Mouse (Mus musculus) thymus, adult 2 months (tissue): ENCODE data around the gene Pknox2. TPM values are rescaled to one million over a fixed set of nuclear protein-coding genes. Genes with fewer than 3 reads are reported as not detected.

ENCODE experiments used
- DNase-seq: peaks from one replicate; pipeline ENCODE4 v3.0.0; 2021
- H3K27ac ChIP-seq: fragments of 200-500 bp; 2 replicates; pipeline ENCODE4 v1.5.1; 2012; ENCODE audit warnings: low read length, control low read depth; ENCODE audit not compliant: control insufficient read depth, insufficient read depth
- H3K27me3 ChIP-seq: fragments of 200-500 bp; 2 replicates; pipeline ENCODE4 v1.6.1; 2012; ENCODE audit warnings: mild to moderate bottlenecking, low read length, moderate library complexity, mixed read lengths; ENCODE audit not compliant: control insufficient read depth, insufficient read depth
- H3K36me3 ChIP-seq: fragments of 200-500 bp; 2 replicates; pipeline ENCODE4 v1.6.1; 2012; ENCODE audit warnings: mild to moderate bottlenecking, low read length, moderate library complexity; ENCODE audit not compliant: control insufficient read depth, insufficient read depth
- H3K4me1 ChIP-seq: fragments of 200-500 bp; replicated peaks from 2 replicates; pipeline ENCODE4 v1.6.1; 2012; ENCODE audit warnings: low read length; ENCODE audit not compliant: control insufficient read depth, insufficient read depth
- H3K4me3 ChIP-seq: fragments of 200-500 bp; 2 replicates; pipeline ENCODE4 v1.5.1; 2012; ENCODE audit warnings: mild to moderate bottlenecking, low read length, control low read depth, moderate library complexity; ENCODE audit not compliant: control insufficient read depth, insufficient read depth
- CTCF ChIP-seq: fragments of 200-500 bp; IDR thresholded peaks from 2 replicates; pipeline ENCODE4 v1.5.1; 2012; ENCODE audit warnings: mild to moderate bottlenecking, control low read depth, low read length, moderate library complexity, borderline replicate concordance; ENCODE audit not compliant: control insufficient read depth, poor library complexity, insufficient read depth; ENCODE audit errors: extremely low read depth
- POLR2A ChIP-seq: fragments of 200-500 bp; IDR thresholded peaks from 2 replicates; pipeline ENCODE4 v1.6.1; 2012; ENCODE audit warnings: mild to moderate bottlenecking, low read length, control low read depth, moderate library complexity; ENCODE audit not compliant: control insufficient read depth, poor library complexity, insufficient read depth; ENCODE audit errors: extremely low read depth
- WGBS: fragments of 180-500 bp; shearing (Covaris S2); methylation state at CpG from one replicate; pipeline ENCODE4 v1.1.7; 2018; 5-methylcytosine and 5-hydroxymethylcytosine counted together
- polyA plus RNA-seq: library from polyadenylated mRNA; depleted of rRNA; stranded (reverse); fragments of >200 nt; gene quantifications from 2 replicates; pipeline ENCODE4 v1.2.3, GENCODE M21; 2012

The Pknox2 gene
- polyA plus RNA-seq, 1 experiment, result 3.2 TPM

DNA sequence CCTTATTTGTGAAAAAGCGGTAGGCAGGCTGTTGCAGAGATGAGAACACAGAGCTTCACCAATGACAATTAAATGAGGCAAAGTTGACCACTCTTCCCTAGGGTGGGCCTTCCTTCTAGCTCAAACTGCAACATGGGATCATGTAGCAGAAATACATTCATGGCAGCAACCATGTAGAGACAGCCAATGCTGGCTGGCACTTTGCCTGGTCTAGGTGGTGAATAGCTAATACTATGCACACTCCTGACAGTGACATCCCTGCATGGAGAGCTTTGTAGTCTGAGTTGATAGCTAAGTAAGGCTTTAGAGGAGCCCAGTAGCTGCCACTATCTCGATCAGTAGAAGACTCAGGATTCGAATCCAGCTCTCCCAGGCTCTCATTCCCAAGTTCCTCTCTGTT lies 48.6 kb downstream of the Pknox2 start:
- DNase-seq, result no peak
- H3K36me3 ChIP-seq, result no peaks in the 10 kb centered on the region
- TF ChIP-seq POLR2A (no peak), CTCF (no peak)
- no peak overlapping the region for H3K27ac ChIP-seq
- WGBS, result 85% methylated on average over 3 of the region's 3 CpGs
- no peaks in the 10 kb centered on the region for H3K27me3 ChIP-seq
- H3K4me1 ChIP-seq, result no peaks in the 10 kb centered on the region
- no peak overlapping the region for H3K4me3 ChIP-seq

DNA sequence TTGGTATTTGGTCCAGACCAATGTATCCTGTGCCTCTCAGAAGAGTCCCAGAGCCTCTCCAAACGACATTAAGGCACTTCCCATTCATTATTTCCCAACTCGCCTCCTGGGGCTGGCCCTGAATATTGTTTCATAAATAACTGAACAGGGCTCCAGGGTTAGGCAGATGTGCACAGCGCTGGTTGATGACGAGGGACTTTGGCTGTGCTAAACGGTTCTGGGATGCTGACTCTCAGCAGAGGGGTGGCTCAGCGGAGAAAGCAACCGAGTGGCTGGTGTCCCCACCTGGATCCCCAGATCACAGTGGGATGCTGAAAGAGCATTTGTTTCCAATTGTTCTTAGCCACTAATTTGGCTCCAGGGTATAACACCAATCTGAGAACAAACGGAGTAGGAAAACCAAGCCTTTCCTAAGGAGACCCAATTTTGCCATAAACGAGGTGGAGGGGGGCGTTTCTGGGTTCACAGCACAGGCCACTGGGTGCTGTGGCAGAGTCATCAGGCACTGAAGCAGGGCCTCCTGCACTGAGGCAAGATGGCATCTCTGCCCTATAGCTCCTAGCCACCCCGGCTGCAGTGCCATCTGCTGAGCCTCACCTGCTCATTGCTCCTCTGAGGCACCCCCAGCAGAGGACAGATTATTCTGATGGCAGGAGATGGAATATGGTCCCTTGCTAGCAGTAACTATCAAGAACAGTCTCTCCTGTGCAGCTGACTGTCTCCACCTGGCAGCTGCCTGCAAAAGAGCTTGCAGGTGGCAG lies 52.8 kb downstream of the Pknox2 start:
- H3K27me3 ChIP-seq, result no peaks in the 10 kb centered on the region
- H3K27ac ChIP-seq, result no peak overlapping the region
- H3K4me3 ChIP-seq, result no peak overlapping the region
- TF ChIP-seq POLR2A (no peak), CTCF (no peak)
- no peaks in the 10 kb centered on the region for H3K36me3 ChIP-seq
- WGBS, result 79% methylated on average over 11 of the region's 11 CpGs
- DNase-seq, result no peak
- no peaks in the 10 kb centered on the region for H3K4me1 ChIP-seq

DNA sequence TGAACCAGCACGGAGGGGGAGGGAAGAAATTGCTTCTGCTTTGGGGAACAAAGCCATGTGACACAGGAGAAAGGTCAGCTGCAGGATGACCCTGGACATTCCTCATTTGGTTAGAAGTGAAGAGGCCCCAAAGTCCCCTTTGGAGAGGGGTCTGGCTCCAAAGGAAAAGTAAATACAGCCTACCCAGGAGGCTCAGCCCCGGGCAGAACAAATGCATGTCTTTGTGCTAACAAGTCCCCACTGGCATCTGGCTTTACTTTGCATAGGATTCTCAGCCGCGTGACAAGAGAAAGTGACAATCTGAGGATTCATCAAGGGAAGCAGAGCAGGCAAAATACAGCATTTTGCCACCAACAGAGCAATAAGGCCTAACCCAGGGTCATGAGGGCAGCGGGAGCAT lies 54.1 kb downstream of the Pknox2 start:
- WGBS, result 41% methylated on average over 5 of the region's 5 CpGs
- no peak for TF ChIP-seq CTCF
- no peak for TF ChIP-seq POLR2A

DNA sequence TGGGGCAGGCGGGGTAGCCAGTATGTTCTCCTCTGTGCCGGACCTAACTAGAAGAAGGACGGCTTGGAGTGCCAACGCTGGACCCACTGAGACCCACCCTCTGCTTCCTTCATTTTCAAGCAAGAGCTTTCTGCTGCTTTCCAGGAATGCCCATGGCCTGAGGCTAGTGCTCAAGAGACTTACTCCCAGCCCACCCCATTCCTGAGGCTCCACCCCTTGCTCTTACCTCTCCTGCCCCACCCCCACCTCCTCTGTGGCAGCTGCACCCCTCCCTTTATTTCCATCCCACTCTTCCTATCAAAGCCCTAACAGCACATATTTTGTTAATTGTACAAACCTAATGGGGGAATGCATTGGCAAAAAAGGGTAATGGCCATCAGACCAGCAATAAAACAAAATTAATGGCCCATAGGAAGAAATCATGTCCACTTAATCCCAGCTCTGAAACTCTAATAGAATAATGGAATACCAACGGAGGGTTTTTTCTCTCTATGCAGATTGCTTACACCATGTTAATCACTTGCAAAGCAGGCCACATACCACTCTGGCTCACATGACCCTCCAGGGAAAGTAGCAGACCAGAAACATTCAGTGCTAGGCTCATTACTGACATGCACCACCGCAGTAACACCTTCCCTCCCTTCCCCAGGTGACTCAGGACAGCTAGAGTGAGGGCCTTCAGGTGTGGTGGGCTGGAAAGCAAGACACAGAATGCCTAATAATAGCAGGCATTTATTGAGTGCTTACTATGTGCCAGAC lies 57.1 kb downstream of the Pknox2 start:
- no peak overlapping the region for H3K27ac ChIP-seq
- no peaks in the 10 kb centered on the region for H3K27me3 ChIP-seq
- H3K36me3 ChIP-seq, result no peaks in the 10 kb centered on the region
- 85% methylated on average over 6 of the region's 6 CpGs for WGBS
- no peaks in the 10 kb centered on the region for H3K4me1 ChIP-seq
- TF ChIP-seq CTCF (no peak), POLR2A (no peak)
- no peak for DNase-seq
- H3K4me3 ChIP-seq, result no peak overlapping the region

More for the DNA sequence above, 54.1 kb downstream of the Pknox2 start:
- no peaks in the 10 kb centered on the region for H3K4me1 ChIP-seq
- no peak for DNase-seq
- no peaks in the 10 kb centered on the region for H3K27me3 ChIP-seq
- H3K4me3 ChIP-seq, result no peak overlapping the region
- H3K27ac ChIP-seq, result no peak overlapping the region
- no peaks in the 10 kb centered on the region for H3K36me3 ChIP-seq

DNA sequence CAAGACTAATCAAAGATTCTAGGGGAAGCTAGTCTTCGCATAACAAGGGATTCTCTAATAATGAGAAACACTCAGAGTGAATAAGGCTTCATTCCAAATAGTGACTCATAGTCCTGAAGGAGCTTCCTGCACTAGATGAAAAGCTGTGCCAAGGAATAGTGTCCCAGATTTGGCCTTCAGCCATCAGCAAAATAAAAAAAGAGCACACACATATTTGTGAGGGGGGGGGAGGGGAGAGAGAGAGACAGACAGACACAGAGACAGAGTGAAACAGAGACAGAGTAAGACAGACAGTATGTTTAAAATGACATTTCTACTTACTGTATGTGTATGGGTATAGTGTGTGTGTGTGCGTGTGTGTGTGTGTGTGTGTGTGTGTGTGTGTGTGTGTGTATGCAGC lies 61.8 kb downstream of the Pknox2 start:
- no peak for DNase-seq
- H3K4me3 ChIP-seq, result no peak overlapping the region
- no peak overlapping the region for H3K27ac ChIP-seq
- 81% methylated on average over 2 of the region's 2 CpGs for WGBS
- no peaks in the 10 kb centered on the region for H3K4me1 ChIP-seq
- TF ChIP-seq CTCF, result no peak
- no peak for TF ChIP-seq POLR2A
- no peaks in the 10 kb centered on the region for H3K27me3 ChIP-seq
- H3K36me3 ChIP-seq, result no peaks in the 10 kb centered on the region

DNA sequence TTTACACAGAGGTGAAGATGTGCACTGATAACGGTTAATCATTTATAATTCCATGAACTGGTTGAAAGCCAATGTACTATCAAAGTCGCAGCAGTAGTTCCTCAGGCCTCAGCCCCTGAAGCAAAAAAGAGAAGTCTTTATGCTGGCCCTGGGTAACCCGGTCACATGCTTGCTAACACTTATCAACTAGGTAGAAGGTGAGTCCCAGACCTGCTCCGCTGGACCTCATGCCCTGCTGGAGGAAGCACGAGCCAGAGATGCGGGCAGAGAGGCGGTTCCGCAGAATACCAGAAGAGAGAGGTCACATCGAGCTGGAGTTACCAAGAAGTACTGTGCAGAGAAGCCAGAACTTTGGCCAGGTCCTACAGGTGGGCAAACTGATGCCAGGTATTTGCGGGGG lies 65.0 kb downstream of the Pknox2 start:
- Histone ChIP-seq H3K4me1 (no peaks in the 10 kb centered on the region), H3K27ac (no peak overlapping the region), H3K36me3 (no peaks in the 10 kb centered on the region), H3K4me3 (no peak overlapping the region), H3K27me3 (no peaks in the 10 kb centered on the region)
- no peak for DNase-seq
- no peak for TF ChIP-seq CTCF
- TF ChIP-seq POLR2A, result no peak
- 92% methylated on average over 10 of the region's 10 CpGs for WGBS
